Mouse (Mus musculus): Measurements from ENCODE around the gene Nlk. TPM values are rescaled to one million over a fixed set of nuclear protein-coding genes. Genes with fewer than 3 reads are reported as not detected.

Gene Nlk
- 14.6 and 14.9 TPM in 2 replicates for polyA plus RNA-seq (2014; fragmentation: Nextera tagmentation; extraction: Ambion mirVana)

GRCm38 (mm10) chr11:78696777-78697752 is at the start of gene Nlk:
Nlk (minus strand) TSS chr11:78697373.
- peak; percentile 100 for ATAC-seq (ENCODE audit: insufficient number of reproducible peaks, insufficient read depth, low FRiP score, low read depth)
- H3K27ac ChIP-seq (replicated peaks in 1 of 2; ENCODE audit: control insufficient read depth in 1 of 2, insufficient read depth in 1 of 2, low read depth in 2 of 2, low read length in 2 of 2): peak within 1 kb of the TSS; percentile 88 to 94
- no peaks in the 10 kb centered on the region for H3K36me3 ChIP-seq (ENCODE audit: control insufficient read depth, insufficient read depth, low read length)
- peak within 1 kb of the TSS; percentile 85 to 96 for H3K4me3 ChIP-seq (ENCODE audit: control insufficient read depth in 1 of 2, insufficient read depth in 1 of 2, low read depth in 1 of 2, low read length in 2 of 2)
- peak within 1 kb of the TSS; percentile 86 for H3K4me2 ChIP-seq (ENCODE audit: low read length)
- peak within 1 kb of the TSS; percentile 94 for H3K9ac ChIP-seq (ENCODE audit: low read length)
- whole genome bisulfite sequencing: under 1% methylated on average over 44 of the region's 65 CpGs
- no peaks in the 10 kb centered on the region for H3K27me3 ChIP-seq (ENCODE audit: control insufficient read depth, insufficient read depth, low read length)
- H3K9me3 ChIP-seq (ENCODE audit: control insufficient read depth, low read length): no peaks in the 10 kb centered on the region
- peaks cover 14 to 38% of the 10 kb centered on the region in 2 experiments for H3K4me1 ChIP-seq (ENCODE audit: control insufficient read depth in 2 of 2, insufficient read depth in 2 of 2, low read length in 2 of 2)

- H3K4me2 ChIP-seq (ENCODE audit: low read length): no peak overlapping the region
- 0 out of 4 replicates have a peak overlapping the region, but pooled peaks of 1 of the 2 experiments have one; percentile 31 for H3K27ac ChIP-seq (replicated peaks in 1 of 2; ENCODE audit: control insufficient read depth in 1 of 2, insufficient read depth in 1 of 2, low read depth in 2 of 2, low read length in 2 of 2)
- 75% methylated on average over 7 of the region's 7 CpGs for WGBS
- H3K4me1 ChIP-seq (ENCODE audit: control insufficient read depth in 2 of 2, insufficient read depth in 2 of 2, low read length in 2 of 2): peaks cover 5 to 6% of the 10 kb centered on the region in 2 experiments; a peak in 3 of 4 replicates
- no peaks in the 10 kb centered on the region for H3K27me3 ChIP-seq (ENCODE audit: control insufficient read depth, insufficient read depth, low read length)
- ATAC-seq (ENCODE audit: insufficient number of reproducible peaks, insufficient read depth, low FRiP score, low read depth): no peak
- H3K36me3 ChIP-seq (ENCODE audit: control insufficient read depth, insufficient read depth, low read length): peaks cover 7% of the 10 kb centered on the region
- H3K9ac ChIP-seq (ENCODE audit: low read length): no peak overlapping the region
- H3K9me3 ChIP-seq (ENCODE audit: control insufficient read depth, low read length): no peaks in the 10 kb centered on the region
- H3K4me3 ChIP-seq (ENCODE audit: control insufficient read depth in 1 of 2, insufficient read depth in 1 of 2, low read depth in 1 of 2, low read length in 2 of 2): no peak overlapping the region
Measured at GRCm38 (mm10) chr11:78746264-78746663, 49.1 kb upstream of the Nlk start.

GRCm38 (mm10) chr11:78745475-78745874 is 48.3 kb upstream of the Nlk start:
- Histone ChIP-seq H3K4me1 (ENCODE audit: control insufficient read depth in 2 of 2, insufficient read depth in 2 of 2, low read length in 2 of 2) (peaks cover 0 to 2% of the 10 kb centered on the region in 2 experiments; a peak in 3 of 4 replicates), H3K4me2 (ENCODE audit: low read length) (no peak overlapping the region), H3K9me3 (ENCODE audit: control insufficient read depth, low read length) (no peaks in the 10 kb centered on the region), H3K36me3 (ENCODE audit: control insufficient read depth, insufficient read depth, low read length) (peaks cover 7% of the 10 kb centered on the region), H3K4me3 (ENCODE audit: control insufficient read depth in 1 of 2, insufficient read depth in 1 of 2, low read depth in 1 of 2, low read length in 2 of 2) (no peak overlapping the region), H3K27me3 (ENCODE audit: control insufficient read depth, insufficient read depth, low read length) (no peaks in the 10 kb centered on the region), H3K27ac (replicated peaks in 1 of 2; ENCODE audit: control insufficient read depth in 1 of 2, insufficient read depth in 1 of 2, low read depth in 2 of 2, low read length in 2 of 2) (peak overlapping the region; percentile 31 to 60; a peak in 1 of 4 replicates), H3K9ac (ENCODE audit: low read length) (no peak overlapping the region)
- WGBS: 32% methylated on average over 4 of the region's 4 CpGs
- ATAC-seq (ENCODE audit: insufficient number of reproducible peaks, insufficient read depth, low FRiP score, low read depth): no peak

GRCm38 (mm10) chr11:78742461-78742860 is 45.3 kb upstream of the Nlk start:
- Histone ChIP-seq H3K9ac (ENCODE audit: low read length) (no peak overlapping the region), H3K27ac (replicated peaks in 1 of 2; ENCODE audit: control insufficient read depth in 1 of 2, insufficient read depth in 1 of 2, low read depth in 2 of 2, low read length in 2 of 2) (no peak overlapping the region), H3K4me1 (ENCODE audit: control insufficient read depth in 2 of 2, insufficient read depth in 2 of 2, low read length in 2 of 2) (peaks cover 0 to 2% of the 10 kb centered on the region in 2 experiments; a peak in 2 of 4 replicates), H3K27me3 (ENCODE audit: control insufficient read depth, insufficient read depth, low read length) (no peaks in the 10 kb centered on the region), H3K4me2 (ENCODE audit: low read length) (no peak overlapping the region), H3K36me3 (ENCODE audit: control insufficient read depth, insufficient read depth, low read length) (no peaks in the 10 kb centered on the region), H3K4me3 (ENCODE audit: control insufficient read depth in 1 of 2, insufficient read depth in 1 of 2, low read depth in 1 of 2, low read length in 2 of 2) (no peak overlapping the region), H3K9me3 (ENCODE audit: control insufficient read depth, low read length) (no peaks in the 10 kb centered on the region)
- 53% methylated on average over 3 of the region's 3 CpGs for WGBS
- ATAC-seq (ENCODE audit: insufficient number of reproducible peaks, insufficient read depth, low FRiP score, low read depth): no peak

- no peak for ATAC-seq (ENCODE audit: insufficient number of reproducible peaks, insufficient read depth, low FRiP score, low read depth)
- no peaks in the 10 kb centered on the region for H3K9me3 ChIP-seq (ENCODE audit: control insufficient read depth, low read length)
- no peaks in the 10 kb centered on the region for H3K27me3 ChIP-seq (ENCODE audit: control insufficient read depth, insufficient read depth, low read length)
- no peak overlapping the region for H3K4me3 ChIP-seq (ENCODE audit: control insufficient read depth in 1 of 2, insufficient read depth in 1 of 2, low read depth in 1 of 2, low read length in 2 of 2)
- WGBS: 61% methylated on average over 7 of the region's 7 CpGs
- peaks cover 0 to 2% of the 10 kb centered on the region in 2 experiments; a peak in 2 of 4 replicates for H3K4me1 ChIP-seq (ENCODE audit: control insufficient read depth in 2 of 2, insufficient read depth in 2 of 2, low read length in 2 of 2)
- H3K4me2 ChIP-seq (ENCODE audit: low read length): no peak overlapping the region
- no peak overlapping the region for H3K27ac ChIP-seq (replicated peaks in 1 of 2; ENCODE audit: control insufficient read depth in 1 of 2, insufficient read depth in 1 of 2, low read depth in 2 of 2, low read length in 2 of 2)
- H3K36me3 ChIP-seq (ENCODE audit: control insufficient read depth, insufficient read depth, low read length): no peaks in the 10 kb centered on the region
- H3K9ac ChIP-seq (ENCODE audit: low read length): no peak overlapping the region
Measured at GRCm38 (mm10) chr11:78741958-78742357, 44.8 kb upstream of the Nlk start.

DNA sequence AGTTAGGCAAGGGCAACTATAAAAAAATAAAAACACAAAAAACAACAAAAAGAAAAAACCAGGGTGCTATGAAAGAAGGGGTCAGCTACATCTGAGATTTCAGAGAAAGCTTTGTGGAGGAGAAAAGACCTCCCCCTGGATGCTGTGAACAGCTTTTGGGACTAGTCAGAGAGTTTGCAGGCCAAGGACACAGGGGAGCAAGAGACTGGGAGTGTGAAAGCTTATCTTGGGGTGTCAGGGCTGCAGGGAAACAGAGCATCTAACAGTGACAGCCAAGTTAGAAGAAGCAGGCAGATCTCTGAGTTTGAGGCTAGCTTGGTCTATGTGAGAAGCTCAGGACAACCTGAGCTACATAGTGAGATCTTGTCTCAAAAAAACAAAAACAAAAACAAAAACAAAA is 42.2 kb upstream of the Nlk start:
- Histone ChIP-seq H3K9ac (ENCODE audit: low read length) (no peak overlapping the region), H3K9me3 (ENCODE audit: control insufficient read depth, low read length) (no peaks in the 10 kb centered on the region), H3K36me3 (ENCODE audit: control insufficient read depth, insufficient read depth, low read length) (no peaks in the 10 kb centered on the region), H3K27me3 (ENCODE audit: control insufficient read depth, insufficient read depth, low read length) (no peaks in the 10 kb centered on the region), H3K27ac (replicated peaks in 1 of 2; ENCODE audit: control insufficient read depth in 1 of 2, insufficient read depth in 1 of 2, low read depth in 2 of 2, low read length in 2 of 2) (no peak overlapping the region), H3K4me3 (ENCODE audit: control insufficient read depth in 1 of 2, insufficient read depth in 1 of 2, low read depth in 1 of 2, low read length in 2 of 2) (no peak overlapping the region), H3K4me2 (ENCODE audit: low read length) (no peak overlapping the region), H3K4me1 (ENCODE audit: control insufficient read depth in 2 of 2, insufficient read depth in 2 of 2, low read length in 2 of 2) (no peaks in the 10 kb centered on the region)
- no peak for ATAC-seq (ENCODE audit: insufficient number of reproducible peaks, insufficient read depth, low FRiP score, low read depth)

DNA sequence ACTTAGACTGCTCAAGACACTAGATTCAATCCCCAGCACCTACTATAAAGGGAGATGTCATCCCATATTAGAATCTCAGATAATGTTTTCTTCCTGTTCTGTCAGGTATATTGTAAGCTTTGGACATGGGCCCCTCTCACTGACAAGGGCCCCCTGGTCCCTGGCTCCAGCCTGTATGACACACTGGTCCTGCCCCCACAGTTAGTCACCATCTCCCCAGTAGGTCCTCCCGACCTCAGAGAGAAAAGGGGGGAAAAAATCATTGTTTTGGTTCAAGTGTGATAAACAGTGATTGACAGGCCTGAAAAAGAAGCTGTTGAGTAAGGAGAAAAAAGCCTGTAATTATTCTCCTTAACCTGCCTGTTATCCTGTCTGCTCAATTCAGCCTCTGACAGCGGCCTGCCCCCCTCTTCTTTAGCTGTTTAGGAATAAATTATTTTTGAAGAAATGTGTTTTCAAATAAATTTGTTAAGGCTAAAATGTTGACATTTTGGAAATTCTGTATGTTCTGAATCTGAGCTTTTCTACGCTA is 39.8 kb upstream of the Nlk start:
- H3K27ac ChIP-seq (replicated peaks in 1 of 2; ENCODE audit: control insufficient read depth in 1 of 2, insufficient read depth in 1 of 2, low read depth in 2 of 2, low read length in 2 of 2): no peak overlapping the region
- no peak overlapping the region for H3K9ac ChIP-seq (ENCODE audit: low read length)
- 64% methylated on average over 3 of the region's 3 CpGs for WGBS
- no peaks in the 10 kb centered on the region for H3K36me3 ChIP-seq (ENCODE audit: control insufficient read depth, insufficient read depth, low read length)
- H3K4me2 ChIP-seq (ENCODE audit: low read length): no peak overlapping the region
- no peaks in the 10 kb centered on the region for H3K4me1 ChIP-seq (ENCODE audit: control insufficient read depth in 2 of 2, insufficient read depth in 2 of 2, low read length in 2 of 2)
- H3K27me3 ChIP-seq (ENCODE audit: control insufficient read depth, insufficient read depth, low read length): no peaks in the 10 kb centered on the region
- ATAC-seq (ENCODE audit: insufficient number of reproducible peaks, insufficient read depth, low FRiP score, low read depth): no peak
- H3K9me3 ChIP-seq (ENCODE audit: control insufficient read depth, low read length): no peaks in the 10 kb centered on the region
- H3K4me3 ChIP-seq (ENCODE audit: control insufficient read depth in 1 of 2, insufficient read depth in 1 of 2, low read depth in 1 of 2, low read length in 2 of 2): no peak overlapping the region

Data from heart, embryonic 14.5 days (tissue).